Mouse (Mus musculus) limb, embryonic 12.5 days (tissue): ENCODE data around the gene Stat1. TPM values are rescaled to one million over a fixed set of nuclear protein-coding genes. Genes with fewer than 3 reads are reported as not detected.

ENCODE experiments used
- ATAC-seq: fragments of 200-750 bp; cut with Nextera tagmentation; 2 replicates; pipeline ENCODE4 v1.8.0; 2017; ENCODE audit warnings: low read depth, moderate TSS enrichment; ENCODE audit not compliant: insufficient number of reproducible peaks, insufficient read depth, low FRiP score, low TSS enrichment
- H3K27ac ChIP-seq: fragments of 300-500 bp; sonication (generic); 2 replicates; pipeline ENCODE4 v1.5.1; 2016; ENCODE audit warnings: mild to moderate bottlenecking, moderate library complexity
- H3K27me3 ChIP-seq: fragments of 300-500 bp; sonication (generic); 2 replicates; pipeline ENCODE4 v1.6.1; 2016; ENCODE audit warnings: mild to moderate bottlenecking, moderate library complexity
- H3K36me3 ChIP-seq: fragments of 300-500 bp; sonication (generic); 2 replicates; pipeline ENCODE4 v1.6.1; 2016; ENCODE audit warnings: mild to moderate bottlenecking, moderate library complexity
- H3K4me1 ChIP-seq: fragments of 300-500 bp; sonication (generic); replicated peaks from 2 replicates; pipeline ENCODE4 v1.6.1; 2016
- H3K4me2 ChIP-seq: fragments of 300-500 bp; sonication (generic); 2 replicates; pipeline ENCODE4 v1.6.1; 2016; ENCODE audit warnings: mild to moderate bottlenecking, moderate library complexity
- H3K4me3 ChIP-seq: fragments of 300-500 bp; sonication (generic); replicated peaks from 2 replicates; pipeline ENCODE4 v1.5.1; 2016; ENCODE audit warnings: mild to moderate bottlenecking
- H3K9ac ChIP-seq: fragments of 300-500 bp; sonication (generic); replicated peaks from 2 replicates; pipeline ENCODE4 v1.6.1; 2016; ENCODE audit warnings: mild to moderate bottlenecking, moderate library complexity
- H3K9me3 ChIP-seq: fragments of 300-500 bp; sonication (generic); 2 replicates; pipeline ENCODE4 v1.6.1; 2016; ENCODE audit warnings: mild to moderate bottlenecking, moderate library complexity
- WGBS: fragments of 180-500 bp; shearing (Covaris S2); methylation state at CpG from one replicate; pipeline ENCODE4 v1.1.7; 2016; 5-methylcytosine and 5-hydroxymethylcytosine counted together
- polyA plus RNA-seq: library from polyadenylated mRNA; unstranded; fragments of >200 nt; fragmentation: Nextera tagmentation; extraction: Ambion mirVana; gene quantifications from 2 replicates; pipeline ENCODE4 v1.2.1, GENCODE M21; 2016

The Stat1 gene
- polyA plus RNA-seq, 1 experiment from 2014 or later: 15.9 TPM

- Histone ChIP-seq H3K4me1 (no peaks in the 10 kb centered on the region), H3K4me3 (no peak overlapping the region), H3K9me3 (no peaks in the 10 kb centered on the region), H3K27ac (no peak overlapping the region), H3K27me3 (no peaks in the 10 kb centered on the region), H3K4me2 (no peak overlapping the region), H3K9ac (no peak overlapping the region), H3K36me3 (peaks cover 7% of the 10 kb centered on the region)
- ATAC-seq: no peak
- 74% methylated on average over 11 of the region's 11 CpGs for WGBS
These were observed 12.6 kb downstream of the Stat1 start for GRCm38 (mm10) chr1:52131787-52132377.

GRCm38 (mm10) chr1:52133254-52133653, 14.0 kb downstream of the Stat1 start:
- H3K9ac ChIP-seq: no peak overlapping the region
- H3K4me2 ChIP-seq: no peak overlapping the region
- H3K27me3 ChIP-seq: no peaks in the 10 kb centered on the region
- no peak for ATAC-seq
- H3K27ac ChIP-seq: no peak overlapping the region
- 85% methylated on average over 8 of the region's 8 CpGs for WGBS
- no peaks in the 10 kb centered on the region for H3K4me1 ChIP-seq
- no peaks in the 10 kb centered on the region for H3K9me3 ChIP-seq
- H3K36me3 ChIP-seq: no peaks in the 10 kb centered on the region; the same call in 1 of the 2 replicates
- no peak overlapping the region for H3K4me3 ChIP-seq

GRCm38 (mm10) chr1:52137292-52137691, 18.1 kb downstream of the Stat1 start:
- Histone ChIP-seq H3K27ac (no peak overlapping the region), H3K27me3 (0 out of 2 replicates have a peak, but pooled peaks cover 3% of the 10 kb centered on the region), H3K4me1 (0 out of 2 replicates have a peak, but pooled peaks cover 3% of the 10 kb centered on the region), H3K4me3 (no peak overlapping the region), H3K4me2 (no peak overlapping the region), H3K36me3 (0 out of 2 replicates have a peak, but pooled peaks cover 8% of the 10 kb centered on the region), H3K9ac (no peak overlapping the region), H3K9me3 (no peaks in the 10 kb centered on the region)
- 76% methylated on average over 16 of the region's 16 CpGs for WGBS
- no peak for ATAC-seq

- WGBS: 90% methylated on average over 9 of the region's 9 CpGs
- no peak overlapping the region for H3K4me3 ChIP-seq
- ATAC-seq: no peak
- no peak overlapping the region for H3K9ac ChIP-seq
- 0 out of 2 replicates have a peak, but pooled peaks cover 3% of the 10 kb centered on the region for H3K27me3 ChIP-seq
- no peaks in the 10 kb centered on the region for H3K9me3 ChIP-seq
- H3K27ac ChIP-seq: no peak overlapping the region
- H3K4me2 ChIP-seq: no peak overlapping the region
- peaks cover 12% of the 10 kb centered on the region; the same call in 1 of the 2 replicates for H3K36me3 ChIP-seq
- 0 out of 2 replicates have a peak, but pooled peaks cover 3% of the 10 kb centered on the region for H3K4me1 ChIP-seq
These were observed 21.3 kb downstream of the Stat1 start for GRCm38 (mm10) chr1:52140534-52140933.

GRCm38 (mm10) chr1:52141482-52141881, 22.2 kb downstream of the Stat1 start:
- Histone ChIP-seq H3K36me3 (peaks cover 12% of the 10 kb centered on the region; the same call in 1 of the 2 replicates), H3K27ac (no peak overlapping the region), H3K27me3 (0 out of 2 replicates have a peak, but pooled peaks cover 3% of the 10 kb centered on the region), H3K9ac (no peak overlapping the region), H3K4me2 (no peak overlapping the region), H3K4me1 (0 out of 2 replicates have a peak, but pooled peaks cover 3% of the 10 kb centered on the region), H3K9me3 (no peaks in the 10 kb centered on the region), H3K4me3 (no peak overlapping the region)
- WGBS: 68% methylated on average over 3 of the region's 3 CpGs
- ATAC-seq: no peak

GRCm38 (mm10) chr1:52142117-52142516, 22.9 kb downstream of the Stat1 start:
- no peak overlapping the region for H3K4me3 ChIP-seq
- no peak for ATAC-seq
- 78% methylated on average over 4 of the region's 4 CpGs for WGBS

GRCm38 (mm10) chr1:52143191-52143590, 24.0 kb downstream of the Stat1 start:
- WGBS: 73% methylated on average over 4 of the region's 4 CpGs
- Histone ChIP-seq H3K4me1 (peaks cover 12% of the 10 kb centered on the region), H3K4me3 (no peak overlapping the region), H3K27ac (no peak overlapping the region), H3K9ac (no peak overlapping the region), H3K4me2 (no peak overlapping the region), H3K27me3 (0 out of 2 replicates have a peak, but pooled peaks cover 3% of the 10 kb centered on the region), H3K36me3 (peaks cover 12% of the 10 kb centered on the region; the same call in 1 of the 2 replicates), H3K9me3 (no peaks in the 10 kb centered on the region)
- ATAC-seq: no peak

More at GRCm38 (mm10) chr1:52142117-52142516, 22.9 kb downstream of the Stat1 start:
- Histone ChIP-seq H3K4me1 (peaks cover 6% of the 10 kb centered on the region; the same call in 1 of the 2 replicates), H3K27ac (no peak overlapping the region), H3K9me3 (no peaks in the 10 kb centered on the region), H3K27me3 (0 out of 2 replicates have a peak, but pooled peaks cover 3% of the 10 kb centered on the region), H3K36me3 (peaks cover 12% of the 10 kb centered on the region; the same call in 1 of the 2 replicates), H3K9ac (no peak overlapping the region), H3K4me2 (no peak overlapping the region)

- Histone ChIP-seq H3K27me3 (0 out of 2 replicates have a peak, but pooled peaks cover 3% of the 10 kb centered on the region), H3K4me3 (no peak overlapping the region), H3K9ac (no peak overlapping the region), H3K4me1 (peaks cover 16% of the 10 kb centered on the region), H3K36me3 (peaks cover 10% of the 10 kb centered on the region; the same call in 1 of the 2 replicates), H3K9me3 (no peaks in the 10 kb centered on the region), H3K27ac (no peak overlapping the region), H3K4me2 (no peak overlapping the region)
- WGBS: 83% methylated on average over 7 of the region's 7 CpGs
- no peak for ATAC-seq
These were observed 24.4 kb downstream of the Stat1 start for GRCm38 (mm10) chr1:52143596-52144156.

- Histone ChIP-seq H3K9ac (no peak overlapping the region), H3K4me1 (peaks cover 20% of the 10 kb centered on the region), H3K36me3 (peaks cover 4% of the 10 kb centered on the region; the same call in 1 of the 2 replicates), H3K4me3 (no peak overlapping the region), H3K27ac (no peak overlapping the region), H3K9me3 (no peaks in the 10 kb centered on the region), H3K4me2 (no peak overlapping the region), H3K27me3 (0 out of 2 replicates have a peak, but pooled peaks cover 3% of the 10 kb centered on the region)
- ATAC-seq: no peak
- WGBS: 81% methylated on average over 10 of the region's 10 CpGs
These were observed 25.7 kb downstream of the Stat1 start for GRCm38 (mm10) chr1:52144907-52145306.

GRCm38 (mm10) chr1:52146214-52146970, 27.2 kb downstream of the Stat1 start:
- 56% methylated on average over 12 of the region's 12 CpGs for WGBS
- ATAC-seq: peak; percentile 37; the same call in 1 of the 2 replicates
- H3K27me3 ChIP-seq: 0 out of 2 replicates have a peak, but pooled peaks cover 3% of the 10 kb centered on the region
- no peak overlapping the region for H3K9ac ChIP-seq
- H3K27ac ChIP-seq: no peak overlapping the region
- H3K4me3 ChIP-seq: no peak overlapping the region
- no peaks in the 10 kb centered on the region for H3K9me3 ChIP-seq
- H3K4me1 ChIP-seq: peaks cover 30% of the 10 kb centered on the region
- no peak overlapping the region for H3K4me2 ChIP-seq
- peaks cover 7% of the 10 kb centered on the region for H3K36me3 ChIP-seq

- Histone ChIP-seq H3K4me1 (peaks cover 27% of the 10 kb centered on the region), H3K36me3 (peaks cover 11% of the 10 kb centered on the region), H3K27ac (no peak overlapping the region), H3K9ac (no peak overlapping the region), H3K9me3 (no peaks in the 10 kb centered on the region), H3K27me3 (no peaks in the 10 kb centered on the region), H3K4me3 (no peak overlapping the region), H3K4me2 (no peak overlapping the region)
- 81% methylated on average over 2 of the region's 2 CpGs for WGBS
- ATAC-seq: no peak
These were observed 28.2 kb downstream of the Stat1 start for GRCm38 (mm10) chr1:52147431-52147830.
